Mouse (Mus musculus) ES-Bruce4 (cell line): ENCODE data around the gene Ola1.

Experiments used
- CTCF ChIP-seq: IDR thresholded peaks from one replicate; pipeline ENCODE4 v1.8.1; 2011; ENCODE audit warnings: low read depth, low read length
- POLR2A ChIP-seq: IDR thresholded peaks from one replicate; pipeline ENCODE4 v1.8.1; 2011; ENCODE audit warnings: low read length; ENCODE audit not compliant: insufficient read depth

GRCm38 (mm10) chr2:73118781-73119180 lies 99.9 kb downstream of the Ola1 start:
- no peak for TF ChIP-seq POLR2A
- TF ChIP-seq CTCF, result no peak
